Mouse (Mus musculus): Measurements from ENCODE around the gene Lpcat2. TPM values are rescaled to one million over a fixed set of nuclear protein-coding genes. Genes with fewer than 3 reads are reported as not detected.

Gene Lpcat2
- polyA plus RNA-seq, 1 experiment from 2014 or later, result 13.6 TPM

- Histone ChIP-seq H3K27me3 (ENCODE audit: control insufficient read depth, insufficient read depth, low read length) (peaks cover 8% of the 10 kb centered on the region; the same call in 1 of the 2 replicates), H3K4me1 (replicated peaks; ENCODE audit: control insufficient read depth, insufficient read depth) (no peaks in the 10 kb centered on the region), H3K36me3 (ENCODE audit: control insufficient read depth, insufficient read depth, low read length) (no peaks in the 10 kb centered on the region), H3K4me2 (replicated peaks; ENCODE audit: low read depth) (peak within 1 kb of the TSS; percentile 52), H3K4me3 (ENCODE audit: low read depth, low read length) (peak within 1 kb of the TSS; percentile 28), H3K9me3 (ENCODE audit: control insufficient read depth, low read length) (no peaks in the 10 kb centered on the region), H3K9ac (ENCODE audit: low read length) (no peak within 1 kb of the TSS), H3K27ac (replicated peaks) (no peak within 1 kb of the TSS)
- WGBS, result 70% methylated on average over 10 of the region's 10 CpGs
- no peak for TF ChIP-seq EP300 (optimal IDR thresholded peaks at IDR 0.05)
- no peak for TF ChIP-seq CTCF (IDR thresholded peaks at IDR 0.05; ENCODE audit: low read depth)
- DNase-seq (ENCODE audit: low spot score) (no peak), ATAC-seq (ENCODE audit: low FRiP score, low TSS enrichment) (no peak)
Observed at GRCm38 (mm10) chr8:92959779-92960178, 104.6 kb downstream of the Lpcat2 start, which contains the start of gene Slc6a2. Slc6a2 (plus strand) TSS chr8:92960079.

DNA sequence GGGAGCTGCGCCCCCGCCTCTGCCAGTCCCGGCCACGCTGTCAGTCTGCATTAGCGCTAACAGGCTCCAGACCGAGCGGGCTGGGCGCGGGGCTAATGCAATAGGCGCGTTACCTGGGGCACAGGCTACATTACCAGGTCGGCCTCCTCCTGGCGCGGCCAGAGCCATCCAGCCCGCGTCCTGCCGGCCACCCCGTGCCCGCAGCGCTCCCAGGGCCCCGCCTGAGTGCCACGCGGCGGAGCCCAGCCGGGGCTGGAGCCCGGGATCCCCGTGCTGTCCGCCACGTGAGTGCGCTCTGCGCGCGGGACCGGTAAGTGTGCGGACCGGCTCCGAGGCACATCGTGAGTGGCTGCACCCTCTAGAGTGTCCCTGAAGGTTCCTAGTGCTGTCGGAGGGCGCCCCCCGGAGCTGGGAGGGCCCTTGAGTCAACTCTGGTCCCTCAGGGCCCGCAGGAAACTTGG lies 105.3 kb downstream of the Lpcat2 start:
- TF ChIP-seq EP300 (optimal IDR thresholded peaks at IDR 0.05) (no peak), CTCF (IDR thresholded peaks at IDR 0.05; ENCODE audit: low read depth) (no peak; the same call in 1 of the 2 replicates)
- WGBS, result under 1% methylated on average over 36 of the region's 42 CpGs
- H3K36me3 ChIP-seq (ENCODE audit: control insufficient read depth, insufficient read depth, low read length), result no peaks in the 10 kb centered on the region
- DNase-seq (ENCODE audit: low spot score) (peak; percentile 23), ATAC-seq (ENCODE audit: low FRiP score, low TSS enrichment) (peak; percentile 45; the same call in 1 of the 2 replicates)
- H3K4me2 ChIP-seq (replicated peaks; ENCODE audit: low read depth), result peak overlapping the region; percentile 52
- H3K27ac ChIP-seq (replicated peaks), result no peak overlapping the region
- no peak overlapping the region for H3K9ac ChIP-seq (ENCODE audit: low read length)
- H3K27me3 ChIP-seq (ENCODE audit: control insufficient read depth, insufficient read depth, low read length), result peaks cover 8% of the 10 kb centered on the region; the same call in 1 of the 2 replicates
- peak overlapping the region; percentile 28 for H3K4me3 ChIP-seq (ENCODE audit: low read depth, low read length)
- H3K4me1 ChIP-seq (replicated peaks; ENCODE audit: control insufficient read depth, insufficient read depth), result no peaks in the 10 kb centered on the region
- H3K9me3 ChIP-seq (ENCODE audit: control insufficient read depth, low read length), result no peaks in the 10 kb centered on the region

DNA sequence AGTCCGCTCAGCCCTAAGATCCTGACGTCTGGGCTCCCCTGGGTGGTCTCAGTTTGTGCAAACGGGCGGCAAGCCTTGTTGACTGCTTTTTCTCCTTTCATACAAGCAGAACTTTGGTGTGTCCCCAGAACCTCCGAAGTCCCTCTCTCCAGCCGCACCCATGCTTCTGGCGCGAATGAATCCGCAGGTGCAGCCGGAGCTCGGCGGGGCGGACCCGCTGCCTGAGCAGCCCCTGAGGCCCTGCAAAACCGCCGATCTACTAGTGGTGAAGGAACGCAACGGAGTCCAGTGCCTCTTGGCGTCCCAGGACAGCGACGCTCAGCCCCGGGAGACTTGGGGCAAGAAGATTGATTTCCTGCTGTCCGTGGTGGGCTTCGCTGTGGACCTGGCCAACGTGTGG lies 105.9 kb downstream of the Lpcat2 start:
- no peak overlapping the region for H3K27ac ChIP-seq (replicated peaks)
- H3K27me3 ChIP-seq (ENCODE audit: control insufficient read depth, insufficient read depth, low read length), result peaks cover 8% of the 10 kb centered on the region; the same call in 1 of the 2 replicates
- H3K36me3 ChIP-seq (ENCODE audit: control insufficient read depth, insufficient read depth, low read length), result no peaks in the 10 kb centered on the region
- peak overlapping the region; percentile 52 for H3K4me2 ChIP-seq (replicated peaks; ENCODE audit: low read depth)
- no peak for TF ChIP-seq CTCF (IDR thresholded peaks at IDR 0.05; ENCODE audit: low read depth)
- TF ChIP-seq EP300 (optimal IDR thresholded peaks at IDR 0.05), result no peak
- ATAC-seq (ENCODE audit: low FRiP score, low TSS enrichment) (no peak), DNase-seq (ENCODE audit: low spot score) (peak; percentile 15)
- no peaks in the 10 kb centered on the region for H3K9me3 ChIP-seq (ENCODE audit: control insufficient read depth, low read length)
- H3K9ac ChIP-seq (ENCODE audit: low read length), result no peak overlapping the region
- H3K4me3 ChIP-seq (ENCODE audit: low read depth, low read length), result peak overlapping the region; percentile 28
- no peaks in the 10 kb centered on the region for H3K4me1 ChIP-seq (replicated peaks; ENCODE audit: control insufficient read depth, insufficient read depth)
- 1% methylated on average over 25 of the region's 25 CpGs for WGBS

DNA sequence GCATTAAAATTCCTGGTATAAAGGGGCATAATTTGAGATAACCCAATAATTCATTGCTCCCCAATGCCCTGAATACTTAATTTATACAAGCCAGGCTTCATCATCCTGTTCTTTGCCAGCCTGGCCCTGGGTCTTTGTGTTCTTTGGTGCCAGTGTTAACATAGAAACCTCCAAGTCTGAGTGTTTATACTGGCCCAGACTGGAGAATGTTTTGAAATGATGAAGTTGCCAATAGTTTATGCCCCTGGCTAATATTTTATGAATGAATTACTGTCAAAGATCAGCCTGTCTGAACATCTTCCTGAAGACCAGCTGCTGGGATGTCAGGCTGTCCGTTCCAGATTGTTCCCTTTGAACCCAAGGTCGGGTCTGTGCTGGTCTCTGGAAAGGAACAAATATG lies 109.4 kb downstream of the Lpcat2 start:
- Histone ChIP-seq H3K4me1 (replicated peaks; ENCODE audit: control insufficient read depth, insufficient read depth) (no peaks in the 10 kb centered on the region), H3K4me3 (ENCODE audit: low read depth, low read length) (no peak overlapping the region), H3K27ac (replicated peaks) (no peak overlapping the region), H3K36me3 (ENCODE audit: control insufficient read depth, insufficient read depth, low read length) (no peaks in the 10 kb centered on the region), H3K9me3 (ENCODE audit: control insufficient read depth, low read length) (no peaks in the 10 kb centered on the region), H3K9ac (ENCODE audit: low read length) (no peak overlapping the region), H3K4me2 (replicated peaks; ENCODE audit: low read depth) (no peak overlapping the region), H3K27me3 (ENCODE audit: control insufficient read depth, insufficient read depth, low read length) (peaks cover 8% of the 10 kb centered on the region; the same call in 1 of the 2 replicates)
- TF ChIP-seq EP300 (optimal IDR thresholded peaks at IDR 0.05), result no peak
- TF ChIP-seq CTCF (IDR thresholded peaks at IDR 0.05; ENCODE audit: low read depth), result no peak
- DNase-seq (ENCODE audit: low spot score) (no peak), ATAC-seq (ENCODE audit: low FRiP score, low TSS enrichment) (no peak)
- WGBS, result 36% methylated on average over 2 of the region's 2 CpGs

Small RNAs within 50 kb of the gene (microRNA-seq; reads per million reads assigned to microRNA genes)
- gene Gm22151, result not detected

Other genes with a start within 250 kb of the Lpcat2 start
- gene Irx6, start 181.1 kb upstream of the Lpcat2 start, polyA plus RNA-seq (2015; fragmentation: Nextera tagmentation; extraction: Ambion mirVana), result not detected in 2 replicates
- 80.4 and 98.8 TPM in 2 replicates for gene Mmp2, start 28.0 kb upstream of the Lpcat2 start, polyA plus RNA-seq (2015; fragmentation: Nextera tagmentation; extraction: Ambion mirVana)
- gene Capns2, start 46.1 kb downstream of the Lpcat2 start, polyA plus RNA-seq (2015; fragmentation: Nextera tagmentation; extraction: Ambion mirVana), result 48.8 and 52.8 TPM in 2 replicates
- gene Slc6a2, start 104.7 kb downstream of the Lpcat2 start, polyA plus RNA-seq (2015; fragmentation: Nextera tagmentation; extraction: Ambion mirVana), result 0.07 and 0.13 TPM in 2 replicates
- gene Ces1a, start 192.9 kb downstream of the Lpcat2 start, polyA plus RNA-seq (2015; fragmentation: Nextera tagmentation; extraction: Ambion mirVana), result not detected in 2 replicates
- gene Ces1b, start 224.7 kb downstream of the Lpcat2 start, polyA plus RNA-seq (2015; fragmentation: Nextera tagmentation; extraction: Ambion mirVana), result 0.13 TPM in 2 replicates